Mouse (Mus musculus): ENCODE results near the gene Pes1.
"Not testable (repeated sequence)": the region's sequence is repeated elsewhere in the genome, so short reads cannot be mapped to it uniquely, and the experiment has no call there.

The Pes1 gene

DNA sequence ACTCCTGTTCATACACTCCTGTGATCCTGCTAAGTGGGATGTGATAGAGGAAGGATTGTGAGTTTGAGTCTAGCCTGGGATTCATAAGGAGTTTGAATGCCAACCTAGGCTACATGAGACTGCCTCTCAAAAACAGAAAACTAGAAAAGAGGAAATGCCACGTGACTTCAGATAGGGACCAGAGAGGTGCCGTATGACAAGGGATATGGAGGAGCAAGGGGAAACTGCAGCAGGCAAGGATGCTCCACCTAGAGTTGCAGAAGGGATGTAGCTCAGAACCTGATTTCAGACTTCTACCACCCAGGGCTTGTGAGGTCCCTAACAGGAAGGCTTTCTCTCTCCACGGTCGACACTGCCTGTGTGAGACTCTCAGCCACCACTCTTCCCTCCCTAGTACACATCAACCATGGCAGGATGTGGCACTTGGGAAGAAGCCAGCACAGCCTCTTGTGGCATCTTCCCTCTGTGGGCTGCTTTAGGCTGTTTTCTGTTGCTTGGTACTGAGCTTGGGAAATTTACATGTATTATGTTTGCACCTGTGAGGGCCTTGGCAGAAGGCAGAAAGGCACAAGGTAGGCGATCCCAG, 41.5 kb downstream of the Pes1 start:
- in situ Hi-C loops (cut with MboI, MseI), result no loop called here

DNA sequence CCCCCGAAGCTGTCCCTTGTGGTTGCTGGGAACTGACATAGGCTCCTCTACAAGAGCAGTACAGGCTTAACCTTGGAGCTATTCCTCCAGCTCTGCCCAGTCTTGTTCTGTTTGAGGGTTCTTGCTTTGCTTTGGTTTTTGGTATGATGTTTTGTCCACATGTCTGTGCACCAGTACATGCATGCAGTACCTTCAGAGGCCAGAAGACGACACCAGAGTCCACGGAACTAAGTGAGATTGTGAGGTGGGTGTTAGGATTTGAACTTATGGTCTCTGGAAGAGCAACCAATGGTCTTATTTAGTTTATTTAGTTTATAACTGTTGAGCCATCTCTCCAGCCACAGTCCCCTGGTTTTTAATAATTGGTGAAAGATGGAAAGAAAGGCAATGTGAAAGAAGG, 42.7 kb downstream of the Pes1 start:
- in situ Hi-C loops (cut with MboI, MseI), result no loop called here

DNA sequence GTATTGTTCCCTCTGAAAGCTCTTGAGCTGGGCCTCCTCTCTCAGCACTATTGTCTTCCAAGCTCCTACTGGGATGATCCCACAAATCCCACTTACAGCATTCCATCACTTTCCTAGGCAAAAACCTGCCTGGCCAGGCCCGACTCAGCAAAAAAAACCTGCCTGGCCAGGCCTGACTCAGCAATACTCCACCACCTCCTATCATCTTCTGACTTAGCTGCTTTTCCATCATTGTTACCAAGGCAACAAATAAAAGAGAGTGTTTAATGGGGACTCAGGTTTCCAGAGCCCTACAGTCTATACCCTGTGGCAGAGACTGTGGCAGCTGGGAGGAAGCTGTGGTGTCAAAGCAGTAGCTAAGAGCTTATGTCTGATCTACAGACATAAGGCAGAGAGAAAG, 48.8 kb downstream of the Pes1 start:
- in situ Hi-C loops (cut with MboI, MseI), result no loop called here

DNA sequence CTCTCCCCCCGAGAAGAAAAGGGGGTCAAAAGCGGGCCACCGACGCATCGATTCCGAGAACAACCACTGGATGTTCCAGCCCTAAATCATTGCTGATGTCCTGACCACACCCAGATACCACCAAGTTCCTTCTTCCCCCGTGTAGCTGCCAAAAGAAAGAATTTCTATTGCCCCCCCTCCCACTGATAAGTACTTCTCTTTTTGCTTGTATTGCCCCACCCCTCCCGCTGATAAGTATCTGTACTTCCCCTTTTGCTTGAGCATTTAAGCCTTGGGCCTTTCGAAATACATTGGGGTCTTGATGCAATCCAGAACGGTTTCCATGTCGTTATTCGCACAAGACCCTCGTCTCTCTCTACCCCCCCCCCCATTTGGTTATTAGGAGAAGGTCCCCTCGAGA, 52.0 kb downstream of the Pes1 start:
- in situ Hi-C loops (cut with MboI, MseI), result not testable (repeated sequence)

DNA sequence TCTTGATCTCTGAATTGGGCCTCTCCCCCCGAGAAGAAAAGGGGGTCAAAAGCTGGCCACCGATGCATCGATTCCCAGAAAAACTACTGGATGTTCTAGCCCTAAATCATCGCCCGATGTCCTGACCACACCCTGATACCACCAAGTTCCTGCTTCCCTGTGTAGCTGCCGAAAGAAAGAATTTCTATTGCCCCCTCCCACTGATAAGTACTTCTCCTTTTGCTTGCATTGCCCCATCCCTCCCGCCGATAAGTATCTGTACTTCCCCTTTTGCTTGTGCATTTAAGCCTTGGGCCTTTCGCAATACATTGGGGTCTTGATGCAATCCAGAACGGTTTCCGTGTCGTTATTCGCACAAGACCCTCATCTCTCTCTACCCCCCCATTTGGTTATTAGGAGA, 58.3 kb downstream of the Pes1 start:
- in situ Hi-C loops (cut with MboI, MseI), result not testable (repeated sequence)

DNA sequence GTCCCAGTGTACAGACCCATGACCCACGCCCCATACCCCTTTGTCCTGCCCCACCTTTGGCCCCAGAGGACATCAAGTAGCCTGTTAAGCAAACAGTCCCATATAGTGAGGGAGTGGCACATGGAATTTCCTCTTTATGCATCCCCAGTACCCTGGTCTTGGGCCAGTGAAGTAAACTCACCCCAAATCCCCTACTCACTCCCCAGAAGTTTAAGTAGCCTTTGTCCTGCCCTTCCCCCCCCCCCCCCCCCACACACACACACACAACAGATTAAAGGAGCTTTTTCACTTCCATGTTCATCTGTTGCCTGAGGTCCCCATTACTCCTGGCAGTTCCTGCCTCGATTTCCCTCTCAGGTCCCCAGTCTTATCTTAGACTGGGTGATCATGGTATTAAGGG, 59.5 kb downstream of the Pes1 start:
- in situ Hi-C loops (cut with MboI, MseI), result no loop called here

DNA sequence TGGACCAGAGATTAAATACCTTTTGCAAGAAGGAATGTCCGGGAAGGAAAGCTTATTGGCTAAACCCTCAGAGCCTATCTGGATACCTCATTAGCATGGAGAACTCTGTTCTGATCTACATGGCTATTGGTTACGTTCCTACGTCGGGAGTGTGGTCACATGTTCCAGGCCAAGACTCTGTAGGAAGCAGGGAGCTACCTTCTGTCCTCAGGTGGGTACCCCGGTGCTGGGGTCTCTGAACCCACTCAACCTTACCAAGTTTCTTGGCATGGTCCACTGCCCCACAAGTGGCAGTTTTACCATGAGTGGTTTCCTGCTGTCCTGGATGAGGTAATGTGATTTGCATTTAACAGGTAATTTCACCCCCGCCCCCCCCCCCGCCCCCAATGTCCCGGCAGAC, 63.3 kb downstream of the Pes1 start:
- in situ Hi-C loops (cut with MboI, MseI), result loop anchor here in 1 of 2 experiments (25.0 kb wide), 1 partner anchor 1660 kb away; no protein-coding TSS in a partner anchor

DNA sequence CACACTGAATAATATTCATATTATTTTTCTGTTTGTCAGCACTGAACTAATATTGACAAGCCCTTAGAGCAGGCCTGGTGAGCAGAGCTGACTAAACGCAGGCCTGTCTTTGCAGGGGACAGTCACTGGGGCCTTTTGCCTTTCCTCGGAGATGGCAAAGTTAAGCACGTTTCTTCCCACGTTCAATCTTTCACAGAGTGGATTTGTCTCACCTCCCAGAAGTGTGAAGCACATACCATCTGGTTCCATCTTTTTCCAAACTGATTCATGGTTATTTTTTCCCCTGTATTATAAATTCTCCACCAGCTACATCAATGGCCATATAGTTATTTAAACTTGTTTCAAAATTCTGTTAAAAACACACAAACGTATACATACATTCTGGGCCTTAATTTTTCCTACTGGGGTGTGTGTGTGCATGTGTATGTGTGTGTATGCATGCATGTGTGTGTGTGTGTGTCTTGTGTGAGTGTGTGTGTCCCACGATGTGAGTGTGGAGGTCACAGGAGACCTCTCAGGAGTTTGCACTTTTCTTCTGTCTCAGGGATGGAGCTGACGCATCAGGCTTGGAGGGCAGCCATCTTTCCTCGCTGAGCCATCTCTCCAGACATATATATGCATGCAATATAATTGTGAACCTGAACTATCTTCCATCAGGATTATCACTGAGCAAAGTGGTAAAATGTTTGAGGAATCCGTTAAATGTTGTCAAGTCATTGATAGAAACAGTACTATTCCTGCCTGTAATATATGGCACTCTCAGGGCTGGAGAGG, 64.0 kb downstream of the Pes1 start:
- in situ Hi-C loops (cut with MboI, MseI), result loop anchor here in 1 of 2 experiments (25.0 kb wide), 1 partner anchor 1660 kb away; no protein-coding TSS in a partner anchor

DNA sequence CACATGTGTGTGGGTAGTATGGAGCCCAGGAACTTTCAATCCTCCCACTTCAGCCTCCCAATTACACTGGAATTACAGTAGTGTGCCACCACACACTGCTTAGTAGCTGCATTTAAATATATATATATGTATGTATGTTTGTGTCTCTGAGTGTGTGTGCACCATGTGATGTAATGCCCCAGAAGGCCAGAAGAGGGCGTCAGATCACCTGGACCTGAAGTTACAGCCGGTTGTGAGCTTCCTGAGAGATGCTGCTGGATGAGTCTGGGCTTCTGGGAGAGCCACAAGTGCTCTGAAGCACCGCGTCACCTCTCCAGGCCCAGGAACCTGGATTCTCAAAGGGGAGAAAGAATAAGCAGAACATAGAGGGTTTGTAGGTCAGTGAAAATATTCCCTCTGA, 65.6 kb downstream of the Pes1 start:
- in situ Hi-C loops (cut with MboI, MseI), result loop anchor here in 1 of 2 experiments (25.0 kb wide), 1 partner anchor 1658 kb away; no protein-coding TSS in a partner anchor
